Mouse (Mus musculus) limb, embryonic 11.5 days (tissue): ENCODE measurements at regions not wholly inside any gene's neighbourhood (a gene's known extent, or its start where the extent isn't known, plus 50 kb on each side); places are given as distances from the start of the nearest gene placed in this dataset.

ENCODE experiments used
- ATAC-seq: fragments of 200-750 bp; cut with Nextera tagmentation; 2 replicates; pipeline ENCODE4 v1.8.0; 2017; ENCODE audit warnings: low read depth; ENCODE audit not compliant: insufficient number of reproducible peaks, low FRiP score, low TSS enrichment
- DNase-seq: peaks from one replicate; pipeline ENCODE4 v3.0.0-alpha.2; 2015; ENCODE audit warnings: low spot score
- H3K27ac ChIP-seq: fragments of 300-500 bp; sonication (generic); replicated peaks from 2 replicates; pipeline ENCODE4 v1.5.1; 2014; ENCODE audit warnings: low read depth, mild to moderate bottlenecking, low read length
- H3K27me3 ChIP-seq: fragments of 300-500 bp; sonication (generic); 2 replicates; pipeline ENCODE4 v1.6.1; 2014; ENCODE audit warnings: mild to moderate bottlenecking, low read length, mixed read lengths; ENCODE audit not compliant: control insufficient read depth, insufficient read depth
- H3K36me3 ChIP-seq: fragments of 300-500 bp; sonication (generic); 2 replicates; pipeline ENCODE4 v1.6.1; 2014; ENCODE audit warnings: mild to moderate bottlenecking, low read length, moderate library complexity, mixed read lengths; ENCODE audit not compliant: control insufficient read depth, insufficient read depth
- H3K4me1 ChIP-seq: fragments of 300-500 bp; sonication (generic); 2 replicates; pipeline ENCODE4 v1.6.1; 2014; ENCODE audit warnings: low read length, mixed read lengths; ENCODE audit not compliant: control insufficient read depth, insufficient read depth
- H3K4me2 ChIP-seq: fragments of 300-500 bp; sonication (generic); 2 replicates; pipeline ENCODE4 v1.6.1; 2014; ENCODE audit warnings: low read depth, mild to moderate bottlenecking, moderate library complexity; ENCODE audit not compliant: severe bottlenecking
- H3K4me3 ChIP-seq: fragments of 300-500 bp; sonication (generic); 2 replicates; pipeline ENCODE4 v1.5.1; 2014; ENCODE audit warnings: low read depth, low read length
- H3K9ac ChIP-seq: fragments of 300-500 bp; sonication (generic); 2 replicates; pipeline ENCODE4 v1.6.1; 2014; ENCODE audit warnings: mild to moderate bottlenecking, low read length
- H3K9me3 ChIP-seq: fragments of 300-500 bp; sonication (generic); 2 replicates; pipeline ENCODE4 v1.6.1; 2016; ENCODE audit warnings: low read length; ENCODE audit not compliant: control insufficient read depth
- WGBS: fragments of 180-500 bp; shearing (Covaris S2); extraction: QIAGEN DNeasy Blood & Tissue Kit; methylation state at CpG from one replicate; pipeline ENCODE4 v1.1.7; 2014; 5-methylcytosine and 5-hydroxymethylcytosine counted together

DNA sequence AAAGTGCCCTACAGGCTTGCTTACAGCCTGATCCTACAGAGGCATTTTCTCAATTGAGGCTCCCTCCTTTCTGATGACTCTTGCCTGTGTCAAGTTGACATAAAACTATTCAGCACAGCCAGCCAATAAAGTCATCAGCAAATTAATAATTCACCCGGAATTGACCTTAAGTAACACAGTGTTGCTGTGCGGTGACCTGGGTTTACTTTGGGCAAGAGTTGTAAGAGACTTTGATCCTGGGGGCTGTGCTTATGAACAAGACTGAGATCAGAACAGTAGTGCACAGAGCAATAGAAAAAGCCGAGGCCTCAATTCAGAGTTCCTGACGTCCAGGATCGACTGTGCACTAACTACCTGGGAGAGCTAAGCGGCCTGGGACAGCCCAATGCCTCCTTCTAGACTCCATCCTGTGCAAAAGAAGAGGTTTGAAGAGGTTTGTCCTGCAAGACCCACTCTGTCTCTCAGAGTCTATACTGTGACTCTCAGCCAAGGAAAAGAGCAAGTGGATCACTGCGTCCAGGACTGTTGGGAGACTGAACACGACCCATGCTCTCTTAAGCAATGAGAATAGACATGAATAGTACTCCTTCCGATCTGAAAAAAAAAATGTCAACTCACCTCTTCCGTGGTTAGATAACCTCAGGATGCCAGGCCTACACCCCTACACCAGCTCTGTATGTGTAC lies 208.7 kb upstream of the Cadm1 start:
- no peaks in the 10 kb centered on the region for H3K36me3 ChIP-seq
- ATAC-seq, result no peak
- H3K4me1 ChIP-seq, result peaks cover 3% of the 10 kb centered on the region; the same call in 1 of the 2 replicates
- no peaks in the 10 kb centered on the region for H3K9me3 ChIP-seq
- H3K4me2 ChIP-seq, result no peak overlapping the region
- no peak overlapping the region for H3K4me3 ChIP-seq
- DNase-seq, result no peak
- H3K27me3 ChIP-seq, result no peaks in the 10 kb centered on the region
- no peak overlapping the region for H3K9ac ChIP-seq
- 73% methylated on average over 10 of the region's 10 CpGs for WGBS
- H3K27ac ChIP-seq, result no peak overlapping the region

DNA sequence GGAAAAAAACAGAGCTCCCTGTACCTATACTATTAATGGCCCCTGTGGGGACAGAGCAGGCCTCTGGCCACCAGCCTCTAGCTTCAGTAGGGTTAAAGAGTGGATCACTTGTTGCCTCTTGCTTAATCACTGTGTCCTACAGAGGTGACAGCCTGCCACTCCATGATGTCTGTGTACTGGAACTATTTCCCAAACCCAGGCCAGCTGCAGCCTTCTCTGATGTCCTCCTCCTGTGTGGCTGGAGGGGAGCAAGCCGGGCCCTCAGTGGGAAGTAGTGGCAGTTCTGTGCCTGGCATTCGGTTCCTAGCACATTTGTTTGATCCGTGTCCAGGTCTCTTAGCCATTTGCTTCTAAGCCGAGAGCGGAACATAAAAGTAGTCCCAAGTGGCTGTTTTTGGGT lies 207.7 kb upstream of the Cadm1 start:
- Histone ChIP-seq H3K27me3 (no peaks in the 10 kb centered on the region), H3K36me3 (no peaks in the 10 kb centered on the region), H3K4me2 (no peak overlapping the region), H3K4me1 (peaks cover 3% of the 10 kb centered on the region; the same call in 1 of the 2 replicates), H3K4me3 (no peak overlapping the region), H3K9me3 (no peaks in the 10 kb centered on the region), H3K9ac (no peak overlapping the region), H3K27ac (no peak overlapping the region)
- WGBS, result 74% methylated on average over 5 of the region's 5 CpGs
- ATAC-seq (no peak), DNase-seq (no peak)

DNA sequence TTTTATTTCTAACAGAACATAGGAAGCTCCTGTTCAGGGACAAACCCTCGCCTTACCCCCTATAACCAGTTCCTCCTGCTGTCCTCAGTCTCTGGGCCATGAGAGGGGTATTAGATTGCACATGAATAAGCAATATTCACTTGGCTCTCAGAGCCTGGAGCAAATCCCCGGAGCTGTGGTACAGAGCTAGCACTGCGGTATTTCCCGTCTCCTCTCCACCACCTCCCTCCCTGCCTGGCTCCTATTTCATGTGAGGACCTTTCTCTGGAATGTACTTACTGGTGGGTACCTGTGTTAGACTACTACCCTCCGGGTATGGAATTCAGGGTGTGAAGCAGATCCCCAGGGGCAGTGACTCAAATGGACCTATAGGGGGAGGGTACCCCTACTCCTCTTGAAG lies 206.9 kb upstream of the Cadm1 start:
- Histone ChIP-seq H3K4me1 (peaks cover 3% of the 10 kb centered on the region; the same call in 1 of the 2 replicates), H3K9ac (no peak overlapping the region), H3K27ac (no peak overlapping the region), H3K9me3 (no peaks in the 10 kb centered on the region), H3K4me3 (no peak overlapping the region), H3K4me2 (no peak overlapping the region), H3K36me3 (no peaks in the 10 kb centered on the region), H3K27me3 (no peaks in the 10 kb centered on the region)
- DNase-seq (no peak), ATAC-seq (no peak)
- WGBS, result 56% methylated on average over 5 of the region's 5 CpGs

DNA sequence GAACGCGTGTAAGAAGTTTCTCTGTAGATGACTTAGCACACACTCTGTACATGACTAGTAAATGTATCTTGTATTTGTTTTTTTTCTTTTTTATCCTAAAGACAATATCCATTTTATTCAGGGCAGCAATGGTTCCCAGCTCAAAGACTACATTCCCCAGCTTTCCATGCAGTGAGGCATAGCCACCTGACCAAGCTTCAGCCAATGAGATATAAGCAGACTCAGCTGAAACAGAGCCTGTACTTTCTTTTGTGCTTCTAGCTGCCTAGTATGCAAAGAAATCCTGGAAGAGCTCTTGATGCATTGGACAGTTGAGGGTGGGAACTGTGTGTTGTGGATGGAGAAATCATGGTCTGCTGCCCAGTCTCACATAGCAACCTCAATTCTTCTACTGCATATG lies 202.4 kb upstream of the Cadm1 start:
- Histone ChIP-seq H3K36me3 (no peaks in the 10 kb centered on the region), H3K27ac (no peak overlapping the region), H3K9ac (no peak overlapping the region), H3K4me2 (no peak overlapping the region), H3K4me1 (peaks cover 3% of the 10 kb centered on the region; the same call in 1 of the 2 replicates), H3K9me3 (no peaks in the 10 kb centered on the region), H3K4me3 (no peak overlapping the region), H3K27me3 (no peaks in the 10 kb centered on the region)
- 95% methylated on average over 2 of the region's 2 CpGs for WGBS
- DNase-seq (no peak), ATAC-seq (no peak)

DNA sequence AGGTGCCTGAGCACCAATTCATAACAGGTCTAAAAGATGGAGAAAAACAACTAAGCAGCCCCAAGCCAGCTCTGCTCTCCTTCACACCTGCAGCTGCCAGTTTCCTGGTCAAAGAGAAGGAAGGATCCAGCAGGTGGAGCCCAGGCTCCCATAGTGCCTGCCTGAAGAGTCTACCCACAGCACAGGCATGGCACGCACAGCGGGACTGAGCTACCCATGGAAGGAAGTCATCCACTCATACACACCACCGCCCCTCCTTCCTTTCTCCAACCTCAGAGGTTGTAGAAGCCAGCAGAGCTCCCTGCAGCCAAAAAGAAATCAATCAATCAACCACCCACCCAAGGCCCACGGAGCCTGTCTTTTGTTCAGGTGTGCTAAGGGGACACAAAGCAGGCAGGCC lies 197.0 kb upstream of the Cadm1 start:
- Histone ChIP-seq H3K4me1 (no peaks in the 10 kb centered on the region), H3K27ac (no peak overlapping the region), H3K36me3 (no peaks in the 10 kb centered on the region), H3K27me3 (no peaks in the 10 kb centered on the region), H3K4me2 (no peak overlapping the region), H3K9ac (no peak overlapping the region), H3K9me3 (no peaks in the 10 kb centered on the region), H3K4me3 (no peak overlapping the region)
- no peak for DNase-seq
- ATAC-seq, result no peak
- 66% methylated on average over 4 of the region's 4 CpGs for WGBS

DNA sequence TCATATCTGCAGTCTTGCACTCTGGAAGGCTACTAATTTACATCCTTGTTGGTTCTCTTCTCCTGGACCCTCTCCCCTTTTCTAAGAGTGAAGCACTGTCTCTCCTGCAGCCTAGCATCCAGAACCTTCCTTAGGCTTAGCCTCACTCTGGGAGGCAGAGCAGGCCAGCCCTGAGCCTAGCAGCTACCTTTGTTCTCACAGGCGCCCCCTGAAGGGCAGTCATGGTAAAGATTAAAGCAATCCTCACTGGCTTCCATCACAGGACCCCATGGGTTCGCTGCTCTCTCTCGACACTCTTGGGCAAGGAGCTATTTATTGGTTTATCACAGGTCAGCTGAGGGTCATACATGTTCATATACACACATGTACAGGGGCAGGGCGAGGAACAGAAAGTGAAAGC lies 191.8 kb upstream of the Cadm1 start:
- 62% methylated on average over 4 of the region's 4 CpGs for WGBS
- Histone ChIP-seq H3K9ac (no peak overlapping the region), H3K9me3 (no peaks in the 10 kb centered on the region), H3K4me3 (no peak overlapping the region), H3K4me2 (no peak overlapping the region), H3K27ac (no peak overlapping the region), H3K4me1 (no peaks in the 10 kb centered on the region), H3K27me3 (no peaks in the 10 kb centered on the region), H3K36me3 (no peaks in the 10 kb centered on the region)
- ATAC-seq, result no peak
- peak; percentile 56 for DNase-seq

DNA sequence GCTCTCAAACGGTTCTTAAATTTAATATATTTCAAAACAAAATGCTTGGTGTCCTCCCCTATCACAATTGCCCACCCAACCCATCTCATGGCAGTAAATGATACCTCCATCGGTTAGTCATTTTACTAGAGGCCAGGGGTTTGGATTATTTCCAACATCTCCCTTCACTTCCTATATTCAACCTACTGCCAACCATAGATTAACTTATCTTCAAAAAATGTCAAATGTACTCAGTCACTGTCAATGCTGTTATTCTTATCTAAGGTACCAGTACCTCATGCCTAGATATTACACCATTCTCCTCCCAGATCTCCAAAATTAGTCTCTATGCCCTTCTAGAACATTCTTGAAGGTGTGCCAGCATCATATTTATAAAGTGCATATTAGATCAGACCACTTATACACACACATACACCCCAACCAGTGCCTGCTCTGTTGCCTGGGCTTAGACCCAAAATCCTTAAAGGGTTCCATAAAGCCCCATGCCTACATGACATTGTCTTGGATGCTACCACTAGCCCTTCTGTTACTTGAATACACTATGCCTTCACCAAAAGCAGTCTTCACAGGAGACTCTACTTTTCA lies 183.4 kb upstream of the Cadm1 start:
- no peak for ATAC-seq
- Histone ChIP-seq H3K27me3 (no peaks in the 10 kb centered on the region), H3K9me3 (no peaks in the 10 kb centered on the region), H3K4me1 (no peaks in the 10 kb centered on the region), H3K36me3 (no peaks in the 10 kb centered on the region), H3K9ac (no peak overlapping the region), H3K4me3 (no peak overlapping the region), H3K27ac (no peak overlapping the region), H3K4me2 (no peak overlapping the region)
- DNase-seq, result no peak
- WGBS, result 92% methylated on average over 2 of the region's 2 CpGs

DNA sequence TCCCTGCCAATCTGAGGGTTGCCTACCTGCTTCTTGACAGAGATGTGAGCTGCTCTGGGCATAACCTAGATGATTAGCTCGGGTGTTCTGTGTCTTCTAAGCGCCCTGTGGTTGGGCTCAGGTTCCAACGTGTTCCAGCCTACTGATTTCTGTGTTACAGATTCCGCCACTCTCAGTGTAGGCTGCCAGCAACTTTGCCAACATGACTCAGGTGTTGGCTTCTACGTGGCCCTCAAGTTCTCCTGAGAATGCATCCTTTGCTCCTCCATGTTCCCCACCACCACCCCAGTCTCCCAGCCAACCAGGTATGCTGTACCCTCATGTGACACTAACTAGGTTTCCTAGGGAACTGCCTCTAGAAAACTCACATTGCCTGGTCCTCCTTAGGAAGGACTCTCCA lies 179.7 kb upstream of the Cadm1 start:
- Histone ChIP-seq H3K4me2 (no peak overlapping the region), H3K36me3 (no peaks in the 10 kb centered on the region), H3K27me3 (no peaks in the 10 kb centered on the region), H3K27ac (no peak overlapping the region), H3K9me3 (no peaks in the 10 kb centered on the region), H3K4me1 (peaks cover 13% of the 10 kb centered on the region), H3K9ac (no peak overlapping the region), H3K4me3 (no peak overlapping the region)
- ATAC-seq (no peak), DNase-seq (no peak)
- WGBS, result 74% methylated on average over 5 of the region's 5 CpGs

DNA sequence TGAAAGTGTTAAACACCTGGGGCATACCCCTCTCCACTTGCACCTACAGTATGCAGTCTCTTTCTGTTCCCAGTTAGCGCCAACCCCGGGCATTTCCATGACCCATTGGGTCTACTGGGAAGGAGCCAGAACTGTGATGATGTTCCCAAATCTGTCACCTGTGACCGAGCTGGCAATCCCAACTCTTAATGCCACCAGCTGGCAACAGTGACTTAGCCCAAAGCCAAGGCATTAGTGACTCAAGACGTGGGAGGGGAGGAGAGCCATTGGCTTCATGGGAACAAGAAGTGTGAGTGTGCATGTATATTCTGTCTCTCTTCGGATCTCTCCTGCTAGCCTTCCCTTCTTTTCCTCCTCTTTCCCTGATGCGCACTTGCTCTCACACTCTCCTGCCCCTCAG lies 178.9 kb upstream of the Cadm1 start:
- no peak for DNase-seq
- peaks cover 13% of the 10 kb centered on the region for H3K4me1 ChIP-seq
- no peaks in the 10 kb centered on the region for H3K27me3 ChIP-seq

More for the DNA sequence above, 178.9 kb upstream of the Cadm1 start:
- ATAC-seq, result no peak
- Histone ChIP-seq H3K9ac (no peak overlapping the region), H3K27ac (no peak overlapping the region), H3K36me3 (no peaks in the 10 kb centered on the region), H3K4me2 (no peak overlapping the region), H3K4me3 (no peak overlapping the region), H3K9me3 (no peaks in the 10 kb centered on the region)
- 83% methylated on average over 6 of the region's 6 CpGs for WGBS
